Mouse (Mus musculus): Measurements from ENCODE around the gene Gid8.

Gid8 gene

DNA sequence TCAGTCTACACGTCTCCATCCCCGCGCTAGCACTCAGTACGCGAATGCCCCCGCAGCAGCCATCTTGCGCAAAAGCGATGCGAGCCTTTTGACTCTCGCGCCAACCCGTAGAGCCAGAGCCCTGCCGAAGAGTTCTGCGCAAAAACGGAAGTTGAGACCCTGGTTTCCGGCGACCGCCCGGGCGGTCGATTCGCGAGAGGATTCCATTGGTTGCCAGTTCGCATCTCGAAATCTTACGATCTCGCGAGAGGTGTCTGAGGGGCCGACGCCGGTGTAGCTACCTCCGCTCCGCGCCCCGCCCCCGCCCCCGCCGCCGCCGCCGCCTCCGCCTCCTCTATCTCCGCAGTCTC lies at the start of gene Gid8, which contains the start of gene Dido1:
Gene Gid8 (plus strand): TSS at position 195 of the 350 bp plus-strand sequence.
Gene Dido1 (minus strand): TSS at position 77 of the 350 bp plus-strand sequence.
- peak; percentile 98 for DNase-seq (ENCODE audit: low spot score)

GRCm38 (mm10) chr2:180660521-180660920 lies 49.4 kb upstream of the Gid8 start:
- no peak for DNase-seq (ENCODE audit: low spot score)

DNA sequence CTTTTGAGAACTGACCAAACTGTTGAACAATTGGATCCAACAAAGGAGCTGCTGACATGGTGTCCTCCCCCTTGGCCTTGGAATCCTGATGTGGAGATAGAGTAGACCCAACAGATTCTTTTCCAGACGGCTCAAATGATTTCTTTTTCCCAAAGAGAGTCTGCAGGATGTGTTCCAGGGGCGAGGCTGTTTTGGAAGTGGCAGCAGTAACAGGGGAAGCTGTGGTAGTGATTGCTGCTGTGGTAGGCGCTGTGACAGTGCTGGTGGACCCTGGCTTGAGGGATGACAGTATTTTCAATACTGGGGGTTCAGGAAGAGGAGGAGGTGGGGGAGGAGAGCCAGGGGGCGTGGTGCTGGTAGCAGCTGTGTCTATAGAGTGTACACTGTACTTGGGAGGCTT lies 47.9 kb upstream of the Gid8 start:
- no peak for DNase-seq (ENCODE audit: low spot score)

GRCm38 (mm10) chr2:180676706-180677105 lies 33.2 kb upstream of the Gid8 start:
- no peak for DNase-seq (ENCODE audit: low spot score)

DNA sequence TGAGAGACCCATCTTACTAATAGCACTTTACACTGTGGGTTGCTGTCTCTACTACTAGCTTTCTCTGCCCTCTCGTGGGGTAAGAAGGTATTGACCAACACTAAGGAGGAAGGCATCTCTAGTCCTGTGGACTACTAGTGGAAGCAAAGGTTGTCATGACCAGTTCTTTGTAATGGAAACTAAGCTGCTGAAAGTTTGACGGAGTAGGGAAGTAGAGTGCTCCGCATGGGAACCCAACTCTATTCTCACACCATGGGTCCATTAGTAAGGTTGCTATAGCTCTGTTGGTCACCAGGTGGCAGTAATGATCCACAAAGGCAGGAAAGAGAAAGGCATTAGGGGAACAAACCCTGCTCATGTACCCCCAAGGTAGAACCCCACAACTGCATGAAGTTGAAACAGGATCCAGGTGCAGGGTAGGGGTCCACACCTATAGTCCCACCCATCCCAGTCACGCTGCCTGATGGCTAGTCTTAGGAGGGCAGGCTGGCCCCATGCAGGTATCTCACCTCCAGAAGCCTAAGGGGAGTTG lies 31.2 kb upstream of the Gid8 start:
- peak; percentile 79 for DNase-seq (ENCODE audit: low spot score)

DNA sequence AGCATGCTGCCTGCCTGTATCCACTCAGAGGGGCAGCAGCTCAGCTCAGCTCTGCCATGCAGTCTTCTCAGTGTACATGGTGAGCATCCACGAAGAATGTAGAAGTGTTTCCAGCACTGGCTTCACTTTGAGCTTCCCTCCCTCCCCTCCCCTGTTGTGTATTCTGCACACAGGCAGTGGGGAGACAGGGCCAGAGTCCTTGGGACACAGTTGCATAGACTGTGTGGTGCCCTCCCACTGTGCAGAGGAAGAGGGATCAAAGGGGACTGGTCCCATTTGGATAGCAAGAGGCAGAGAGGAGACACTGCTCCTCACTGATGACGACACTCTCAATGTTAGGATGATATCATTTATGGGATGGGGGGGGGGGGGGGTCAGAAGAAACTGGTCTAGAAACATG lies 28.7 kb upstream of the Gid8 start:
- DNase-seq (ENCODE audit: low spot score), result no peak

- no peak for DNase-seq (ENCODE audit: low spot score)
These were observed 26.4 kb upstream of the Gid8 start for GRCm38 (mm10) chr2:180683524-180683923.

DNA sequence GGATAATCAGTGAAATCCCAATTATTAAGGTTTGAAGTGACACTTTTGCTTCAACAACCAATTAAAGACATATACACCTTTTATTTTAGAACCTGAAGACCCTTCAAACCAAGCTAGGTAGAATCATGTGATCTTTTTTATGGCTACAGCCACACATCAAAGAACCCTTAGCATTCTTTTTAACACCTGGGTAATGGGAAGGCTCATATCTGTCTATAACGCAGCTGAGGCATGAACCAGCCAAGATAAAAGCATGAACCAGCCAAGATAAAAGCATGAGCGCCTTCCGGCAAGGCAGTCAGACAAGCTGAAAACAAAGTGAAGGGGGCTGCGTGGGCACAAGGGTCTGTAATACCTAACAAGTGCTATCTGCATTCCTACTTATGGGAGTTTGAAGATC lies 25.9 kb upstream of the Gid8 start:
- no peak for DNase-seq (ENCODE audit: low spot score)

DNA sequence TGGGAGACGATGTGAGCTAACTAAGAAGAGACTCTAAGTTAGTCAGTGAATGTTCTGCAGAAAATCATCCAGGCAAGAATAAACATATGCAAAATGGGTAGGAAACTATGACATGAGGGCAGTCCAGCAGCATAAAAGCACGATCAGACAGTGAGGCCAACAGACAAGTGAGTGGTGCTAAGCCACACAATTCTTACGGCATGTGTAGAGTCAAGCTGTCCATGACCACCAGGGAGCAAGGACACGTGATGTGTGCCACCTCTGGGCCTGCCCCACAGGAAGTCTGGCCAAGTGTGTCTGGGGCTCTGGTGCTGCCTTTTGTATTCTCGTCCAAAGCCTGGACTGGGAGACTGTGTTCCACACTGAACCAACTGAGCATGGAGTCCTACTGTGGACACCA lies 20.1 kb upstream of the Gid8 start:
- no peak for DNase-seq (ENCODE audit: low spot score)

DNA sequence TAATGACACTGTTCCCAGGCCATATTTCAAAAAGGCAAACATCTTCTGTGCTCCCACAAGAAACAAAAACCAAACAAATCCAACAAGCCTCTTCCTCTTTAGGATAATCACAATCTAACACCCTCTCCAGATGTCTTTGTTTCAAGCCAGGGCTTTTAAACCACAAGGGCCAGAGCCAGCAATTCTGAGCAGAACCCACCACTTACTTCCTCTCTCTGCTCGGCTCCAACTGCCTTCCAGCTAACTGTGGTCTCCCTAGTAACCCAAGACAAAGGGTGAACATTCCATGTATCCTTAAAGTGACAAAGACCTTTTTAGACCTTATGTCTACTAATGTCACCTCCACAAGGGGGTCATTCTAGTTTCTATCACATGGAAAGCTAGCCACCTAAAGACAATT lies 17.3 kb upstream of the Gid8 start:
- peak; percentile 76 for DNase-seq (ENCODE audit: low spot score)

DNA sequence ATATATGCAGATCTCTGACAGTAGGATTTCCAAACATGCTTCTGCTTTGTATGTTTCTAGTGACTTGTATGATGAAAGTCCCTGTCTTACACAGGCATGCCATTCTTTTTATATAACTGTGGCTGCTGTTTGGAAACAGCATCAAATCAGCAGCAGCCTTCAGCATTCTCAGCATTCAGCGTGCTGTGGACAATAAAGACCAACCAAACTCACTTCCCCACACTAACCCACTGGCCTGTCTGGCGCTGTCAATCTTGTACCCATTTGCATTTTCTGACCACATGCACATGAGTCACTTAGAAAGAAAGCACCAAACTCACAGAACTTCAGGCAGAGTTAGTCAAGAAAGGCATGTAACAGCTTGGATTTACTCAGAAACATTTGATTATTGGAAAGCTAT lies 14.7 kb upstream of the Gid8 start:
- DNase-seq (ENCODE audit: low spot score), result no peak

- no peak for DNase-seq (ENCODE audit: low spot score)
These were observed 9.5 kb upstream of the Gid8 start for GRCm38 (mm10) chr2:180700457-180700856.

- no peak for DNase-seq (ENCODE audit: low spot score)
These were observed 8.7 kb upstream of the Gid8 start for GRCm38 (mm10) chr2:180701053-180701766.

- peak; percentile 95 for DNase-seq (ENCODE audit: low spot score)
These were observed 7.9 kb upstream of the Gid8 start for GRCm38 (mm10) chr2:180701767-180702621.

DNA sequence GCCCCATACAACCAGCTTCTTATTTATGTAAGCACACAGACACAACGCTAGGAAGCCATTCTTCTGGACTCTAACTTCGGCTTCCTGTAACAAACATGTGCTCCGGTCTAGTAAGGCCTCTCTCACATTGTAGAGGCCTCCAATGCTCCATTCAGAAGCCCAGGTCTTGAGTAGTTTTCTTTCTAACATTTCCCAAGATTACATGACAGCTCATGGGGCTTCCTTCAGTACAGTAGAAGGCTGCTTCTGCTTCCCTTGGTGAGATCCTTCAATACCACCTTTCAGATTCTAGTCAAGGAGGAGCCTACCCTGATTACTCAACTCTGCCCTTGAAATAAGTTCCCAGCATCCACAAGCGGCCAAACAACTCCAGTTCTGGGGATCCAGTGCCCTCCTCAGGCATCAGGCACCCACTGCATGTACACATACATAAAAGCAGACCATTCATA lies 7.2 kb upstream of the Gid8 start:
- peak; percentile 39 for DNase-seq (ENCODE audit: low spot score)

GRCm38 (mm10) chr2:180703175-180703574 lies 6.7 kb upstream of the Gid8 start:
- no peak for DNase-seq (ENCODE audit: low spot score)

DNA sequence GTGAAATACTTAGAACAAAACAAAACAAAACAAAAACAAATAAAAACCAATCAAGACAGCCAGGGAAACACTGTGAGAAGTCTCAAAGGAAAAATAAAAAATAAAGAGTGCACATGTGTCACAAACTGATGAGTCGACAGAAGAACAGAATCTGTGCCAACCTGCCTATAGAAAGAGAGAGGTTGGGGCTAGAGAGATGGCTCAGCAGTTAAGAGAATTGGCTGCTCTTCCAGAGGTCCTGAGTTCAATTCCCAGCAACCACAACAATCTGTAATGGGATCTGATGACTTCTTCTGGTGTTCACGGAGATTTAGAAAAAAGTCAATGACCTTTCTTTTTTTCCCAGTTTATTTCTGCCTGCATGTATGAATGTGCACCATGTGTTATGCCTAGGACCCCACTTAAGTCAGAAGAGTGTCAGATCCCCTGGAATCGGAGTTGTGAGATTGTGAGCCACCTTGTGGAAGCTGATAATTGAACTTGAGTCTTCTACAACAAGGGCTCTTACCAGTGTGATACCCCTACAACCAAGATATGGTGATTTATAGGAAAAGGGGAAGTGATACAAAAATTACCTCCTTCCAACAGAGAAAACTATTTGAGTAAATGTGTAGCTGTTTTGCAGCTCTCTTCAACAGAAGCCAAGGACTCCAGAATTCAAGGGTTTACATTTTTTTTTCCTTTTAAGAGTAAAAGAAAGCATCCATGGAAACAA lies 6.1 kb upstream of the Gid8 start:
- no peak for DNase-seq (ENCODE audit: low spot score)

DNA sequence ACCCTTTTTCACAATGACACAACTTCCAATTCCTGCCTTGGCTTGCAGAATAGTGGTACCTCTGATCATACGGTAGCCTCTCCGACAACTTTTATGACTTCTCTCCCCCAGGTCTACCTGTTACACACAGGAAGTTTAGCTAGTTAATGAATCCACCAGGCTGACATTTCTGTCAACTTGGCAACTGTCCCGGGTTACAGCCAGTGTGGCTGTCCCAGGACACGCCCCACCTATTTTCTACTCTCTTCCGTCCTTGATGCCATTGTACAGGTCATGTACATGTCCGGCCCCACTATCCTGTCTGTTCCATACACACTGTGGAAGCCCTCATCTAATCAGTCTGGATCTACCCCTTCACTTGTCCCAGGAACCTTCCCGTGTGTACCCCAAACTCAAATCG lies 5.3 kb upstream of the Gid8 start:
- no peak for DNase-seq (ENCODE audit: low spot score)

GRCm38 (mm10) chr2:180705066-180705465 lies 4.9 kb upstream of the Gid8 start:
- no peak for DNase-seq (ENCODE audit: low spot score)

DNA sequence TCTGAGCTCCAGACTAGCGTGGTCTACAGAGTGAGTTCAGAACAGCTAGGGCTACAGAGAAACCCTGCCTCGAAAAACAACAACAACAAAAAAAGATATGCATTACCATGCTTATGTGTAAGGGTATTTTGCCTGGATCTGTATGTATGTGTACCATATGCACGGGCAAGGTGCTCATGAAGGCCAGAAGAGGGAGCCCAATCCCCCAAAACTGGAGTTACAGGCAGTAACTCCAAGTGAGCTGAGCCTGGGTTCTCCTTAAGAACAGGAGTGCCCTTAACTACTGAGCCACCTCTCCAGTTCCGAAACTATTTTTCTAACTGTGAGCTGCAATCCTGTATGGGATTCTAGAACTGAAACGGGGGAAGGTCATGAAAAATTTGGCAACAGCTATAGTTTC lies 3.9 kb upstream of the Gid8 start:
- DNase-seq (ENCODE audit: low spot score), result no peak

- no peak for DNase-seq (ENCODE audit: low spot score)
These were observed 644 bp upstream of the Gid8 start for GRCm38 (mm10) chr2:180709023-180709922.

All from embryo, embryonic 10.5 days (tissue).